Mouse (Mus musculus) bone marrow, adult 2 months (tissue): ENCODE data around the gene Rprd1b.

Source experiments
- CTCF ChIP-seq: fragments of 200-500 bp; IDR thresholded peaks from 2 replicates; pipeline ENCODE4 v1.5.1; 2011; ENCODE audit warnings: low read length, control low read depth; ENCODE audit not compliant: control insufficient read depth, insufficient read depth
- POLR2A ChIP-seq: fragments of 200-500 bp; IDR thresholded peaks from 2 replicates; pipeline ENCODE4 v1.6.1; 2011; ENCODE audit warnings: low read depth, mild to moderate bottlenecking, control low read depth, low read length, borderline replicate concordance; ENCODE audit not compliant: control insufficient read depth

- TF ChIP-seq POLR2A (no peak), CTCF (no peak)
These were observed 71.2 kb downstream of the Rprd1b start for GRCm38 (mm10) chr2:158099537-158099936.
